Mouse (Mus musculus): ENCODE measurements around the gene Myocd.

Myocd gene

DNA sequence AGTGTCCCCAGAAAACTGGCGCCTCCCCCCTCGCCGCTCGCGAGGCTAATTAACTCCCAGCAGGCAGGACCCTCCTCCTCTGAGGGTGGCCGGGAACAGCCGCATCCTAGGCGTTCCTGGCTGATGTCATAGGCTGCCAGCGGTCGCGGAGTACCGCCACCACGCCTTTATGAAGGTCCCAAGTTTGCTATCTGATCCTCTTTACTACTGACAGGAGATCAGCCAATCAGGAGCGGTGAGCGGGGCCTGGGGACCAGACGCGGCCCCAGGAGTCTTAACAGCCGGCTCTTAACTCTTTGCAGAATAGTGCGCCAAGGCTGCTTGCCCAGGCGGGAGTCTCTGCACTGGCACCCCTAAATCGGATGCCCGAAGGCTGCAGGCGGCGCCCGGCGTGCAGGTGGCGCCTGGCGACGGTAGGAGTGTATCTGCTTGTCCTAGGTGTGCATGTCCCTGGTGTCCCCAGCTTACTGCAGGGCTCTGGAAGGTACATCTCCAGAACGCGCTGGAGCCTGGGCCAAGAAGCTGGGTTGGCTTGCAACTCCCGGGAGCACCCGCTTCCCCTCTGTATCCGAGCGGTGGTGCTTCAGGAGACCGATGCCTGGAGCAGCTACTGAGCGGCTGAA, at the start of gene Myocd:
Gene Myocd (minus strand): TSS at position 139 of the 623 bp plus-strand sequence.
- no peak for DNase-seq

DNA sequence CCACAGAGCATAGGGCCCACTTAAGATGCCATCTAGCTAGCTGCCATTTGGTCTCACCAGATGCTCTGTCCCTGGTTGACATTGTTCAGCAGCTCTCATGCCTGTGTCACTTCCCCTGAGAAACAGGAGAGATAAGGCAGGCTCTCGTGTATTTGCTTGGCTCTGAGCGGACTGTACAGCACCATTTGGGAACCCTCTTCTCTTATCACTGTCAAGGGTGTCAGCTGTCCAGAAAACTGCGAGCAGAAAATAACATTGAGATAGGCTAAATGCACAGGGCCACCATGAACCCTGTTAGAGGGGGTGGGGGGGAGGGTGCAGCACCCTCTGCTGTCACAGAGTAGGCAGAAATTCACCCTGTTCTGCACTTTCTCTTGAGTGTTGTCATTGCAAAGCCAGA, 34.0 kb upstream of the Myocd start:
- no peak for DNase-seq

- no peak for DNase-seq
Observed at GRCm38 (mm10) chr11:65294128-65294833, 24.5 kb upstream of the Myocd start.

DNA sequence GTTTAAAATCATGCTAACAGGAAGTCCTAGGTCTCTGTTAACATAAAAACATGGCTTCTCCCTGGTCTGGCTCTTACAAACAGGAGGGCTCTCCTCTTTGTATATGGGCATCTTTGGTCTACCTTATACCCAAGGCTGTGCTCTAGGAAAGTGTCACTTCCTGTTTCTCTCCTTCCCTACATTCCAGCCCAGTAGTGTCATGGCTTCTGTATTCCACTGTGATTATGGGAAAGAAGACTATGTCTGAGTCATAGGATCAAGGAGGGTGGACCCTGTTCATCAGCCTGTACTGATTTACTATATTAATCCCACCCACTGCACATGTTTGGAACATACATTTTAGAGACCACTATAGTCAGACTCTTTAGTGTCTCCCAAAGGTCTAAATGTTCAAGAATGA, 23.2 kb upstream of the Myocd start:
- DNase-seq, result no peak

DNA sequence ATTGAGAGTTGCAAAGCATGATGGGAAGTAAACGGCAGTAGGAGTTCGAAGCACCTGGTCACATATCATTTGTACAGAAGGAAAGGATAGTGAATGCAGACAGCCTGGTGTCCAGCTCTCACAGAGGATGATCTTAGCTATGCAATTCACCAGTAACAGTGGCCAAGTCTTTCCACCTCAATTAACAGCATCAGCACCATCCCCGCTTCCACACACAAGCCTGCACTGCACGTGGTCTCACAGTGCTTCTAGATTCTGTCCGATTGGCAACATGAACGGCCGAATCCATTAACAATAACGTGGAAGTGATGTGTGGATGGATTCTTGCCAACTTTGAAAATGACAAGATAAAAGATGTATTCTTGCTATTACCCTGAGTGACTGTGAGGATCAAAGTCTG, 17.9 kb upstream of the Myocd start:
- no peak for DNase-seq

DNA sequence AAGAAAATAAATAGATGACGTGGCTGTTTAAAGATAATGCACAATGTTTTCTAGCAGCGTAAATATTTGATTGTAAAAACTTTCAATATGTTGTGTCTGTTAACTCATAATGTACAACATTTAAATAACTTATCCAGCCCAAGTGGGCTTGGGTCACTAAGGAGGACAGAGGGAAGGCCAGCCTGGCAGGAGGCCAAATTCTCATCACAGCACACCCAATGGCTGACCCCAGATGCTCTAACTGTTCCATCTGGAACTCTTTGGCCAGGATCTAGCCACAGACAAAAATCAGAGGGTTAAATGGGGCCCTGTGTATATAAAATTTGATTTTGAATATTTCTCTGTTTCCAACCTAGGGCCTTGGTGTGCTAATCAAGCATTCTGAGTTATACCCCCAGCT, 16.4 kb upstream of the Myocd start:
- no peak for DNase-seq

GRCm38 (mm10) chr11:65275441-65275840, 5.7 kb upstream of the Myocd start:
- DNase-seq, result no peak

- DNase-seq, result no peak
Observed at GRCm38 (mm10) chr11:65271000-65271399, 1.2 kb upstream of the Myocd start.

DNA sequence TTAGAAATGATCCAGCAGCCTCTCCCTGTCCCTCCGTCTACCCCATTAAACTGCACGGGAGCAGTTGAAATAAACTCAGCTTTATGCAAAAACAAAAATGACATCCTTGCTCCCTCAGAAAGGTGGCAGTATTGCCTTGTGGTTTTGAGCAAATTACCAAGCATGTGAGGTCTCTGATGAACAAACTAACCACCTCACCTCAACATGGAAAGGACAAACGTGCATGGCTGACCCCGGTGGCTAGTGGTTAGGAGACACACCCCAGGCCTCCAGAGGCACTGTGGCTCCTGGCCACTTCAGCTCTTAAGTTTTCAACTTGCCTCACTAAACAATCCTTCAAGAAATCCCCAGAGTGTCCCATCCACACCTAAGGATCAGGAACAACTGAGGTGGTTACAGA, 1.5 kb downstream of the Myocd start:
- no peak for DNase-seq

- no peak for DNase-seq
Observed at GRCm38 (mm10) chr11:65263466-65263865, 6.3 kb downstream of the Myocd start.

DNA sequence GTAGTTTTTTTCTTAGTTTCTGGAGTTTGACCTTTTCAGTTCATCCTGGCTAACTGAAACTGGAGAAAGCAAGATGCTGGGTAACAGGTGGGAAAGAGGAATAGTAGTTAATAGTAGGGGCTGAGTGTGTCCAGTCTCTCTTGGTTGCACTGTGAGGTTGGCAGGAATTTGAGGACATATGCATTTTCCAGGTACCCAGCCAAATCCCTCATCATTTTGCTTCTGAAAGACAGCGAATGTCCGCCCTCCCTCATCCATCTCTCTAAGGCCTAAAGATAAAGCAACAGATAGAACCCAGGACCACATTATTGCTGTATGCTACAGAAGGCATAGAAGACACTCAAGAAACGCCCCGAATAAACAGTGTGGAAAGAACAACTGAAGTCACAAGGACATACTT, 10.8 kb downstream of the Myocd start:
- no peak for DNase-seq

DNA sequence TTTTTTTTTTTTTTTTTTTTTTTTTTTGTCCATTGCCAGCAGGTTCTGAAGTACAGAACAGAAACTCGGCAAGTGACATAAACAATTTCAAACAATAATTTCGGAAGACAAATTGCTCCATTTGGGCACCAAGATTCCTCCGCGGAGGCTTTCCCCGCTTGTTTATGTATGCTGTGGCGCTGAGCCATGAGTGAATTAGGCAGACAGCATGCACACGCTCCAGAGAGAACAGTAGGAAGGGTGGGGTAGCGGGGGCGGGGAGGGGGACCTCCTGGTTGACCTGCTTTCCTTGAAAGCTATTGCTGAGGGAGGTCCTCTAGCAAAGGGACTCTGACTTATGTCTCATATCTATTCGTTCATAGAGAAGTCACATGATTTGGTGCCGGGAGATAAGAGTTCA, 13.6 kb downstream of the Myocd start:
- DNase-seq, result no peak

- DNase-seq, result no peak
Observed at GRCm38 (mm10) chr11:65255564-65255963, 14.2 kb downstream of the Myocd start.

GRCm38 (mm10) chr11:65250366-65250765, 19.4 kb downstream of the Myocd start:
- DNase-seq, result no peak

DNA sequence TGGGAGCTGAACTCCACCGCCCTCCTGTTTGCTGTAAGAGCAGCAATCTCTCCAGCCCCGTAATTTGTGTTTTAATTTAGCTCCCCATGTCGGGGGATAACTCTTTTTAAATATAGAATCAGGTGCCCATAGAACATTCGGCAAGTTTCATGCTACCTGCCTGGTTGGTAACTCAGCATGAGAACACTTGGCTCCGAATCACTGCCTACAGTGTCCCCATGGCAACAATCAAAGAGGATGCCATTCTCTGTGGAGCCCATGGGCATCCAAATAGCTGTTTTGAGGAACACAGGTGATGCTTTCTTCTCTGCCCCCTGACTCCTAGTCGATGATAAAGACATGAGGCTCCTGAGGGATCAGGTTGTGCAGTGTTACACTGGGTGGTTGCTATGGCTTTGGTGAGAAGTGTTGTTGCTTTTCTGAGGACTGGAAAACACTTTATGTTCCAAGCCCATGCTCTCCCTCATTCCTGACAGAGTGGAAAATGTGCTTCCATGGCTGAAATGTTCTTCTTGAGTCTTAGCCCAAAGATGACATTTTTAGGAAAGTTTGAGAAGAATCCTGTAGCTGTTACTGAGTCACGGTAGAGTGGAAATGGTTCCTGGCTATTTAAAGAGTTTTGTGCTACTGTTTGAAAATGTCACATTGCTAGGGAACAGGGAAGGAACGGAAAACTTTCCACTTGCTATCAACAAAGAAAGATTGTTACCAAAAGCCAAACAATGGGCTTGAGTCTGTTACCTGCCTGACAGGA, 23.3 kb downstream of the Myocd start:
- DNase-seq, result no peak

DNA sequence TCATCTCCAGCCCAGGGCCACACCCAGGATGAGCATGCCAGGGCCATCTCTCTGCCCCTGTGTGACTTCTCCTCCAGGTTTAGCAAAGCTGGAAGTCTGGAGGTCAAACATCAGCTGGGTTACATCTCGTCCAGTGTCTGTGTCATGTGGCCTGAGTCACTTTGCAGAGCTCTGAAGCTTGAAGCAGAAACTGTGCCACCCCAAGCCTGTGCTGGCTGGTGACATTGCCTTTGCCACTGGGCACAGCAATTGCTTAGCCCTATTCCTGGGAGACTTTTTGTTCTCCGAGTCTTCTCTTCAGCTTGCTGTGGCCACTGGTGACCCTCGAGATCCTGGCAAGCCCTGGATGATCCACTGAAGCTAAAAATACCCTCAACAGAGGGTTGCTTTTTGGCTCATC, 26.2 kb downstream of the Myocd start:
- DNase-seq, result no peak

DNA sequence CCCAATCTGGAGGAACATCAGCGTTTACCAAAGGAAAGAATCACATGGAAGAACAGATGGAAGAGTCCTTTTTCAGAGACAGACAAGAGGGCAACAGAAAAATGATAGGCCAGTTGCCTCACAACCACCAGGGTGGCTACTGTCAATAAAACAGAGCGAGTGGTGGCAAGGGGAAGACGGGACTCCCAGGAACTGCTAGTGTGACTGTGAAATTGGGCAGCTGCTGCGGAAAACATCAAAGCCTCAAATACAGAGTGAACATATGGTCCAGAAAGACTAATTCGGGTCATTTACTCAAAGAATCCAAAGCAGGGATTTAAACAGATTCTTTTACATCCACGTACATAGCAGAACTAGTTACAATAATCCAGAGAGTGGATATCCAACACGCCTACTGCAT, 29.3 kb downstream of the Myocd start:
- DNase-seq, result no peak

DNA sequence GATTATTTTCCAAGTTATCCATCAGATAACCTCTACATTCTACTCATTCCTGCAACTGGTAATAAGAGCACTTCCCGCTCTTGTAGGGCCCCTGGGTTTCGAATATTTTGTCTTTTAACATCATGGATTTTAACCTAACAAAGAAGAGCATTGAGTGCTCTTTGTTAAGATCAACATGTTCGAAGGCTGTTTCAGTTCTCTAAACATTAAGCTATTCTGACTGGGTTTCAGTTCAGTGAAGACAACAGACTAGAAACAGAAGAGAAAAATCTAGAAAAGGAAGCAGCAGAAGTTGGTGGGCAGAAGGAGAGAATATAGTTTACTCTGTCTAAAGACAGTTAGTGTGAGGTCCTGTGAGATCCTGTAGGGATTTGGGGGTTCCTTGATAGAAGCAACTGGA, 31.9 kb downstream of the Myocd start:
- no peak for DNase-seq

- DNase-seq, result no peak
Observed at GRCm38 (mm10) chr11:65236907-65237306, 32.9 kb downstream of the Myocd start.

GRCm38 (mm10) chr11:65235374-65235773, 34.4 kb downstream of the Myocd start:
- DNase-seq, result no peak

DNA sequence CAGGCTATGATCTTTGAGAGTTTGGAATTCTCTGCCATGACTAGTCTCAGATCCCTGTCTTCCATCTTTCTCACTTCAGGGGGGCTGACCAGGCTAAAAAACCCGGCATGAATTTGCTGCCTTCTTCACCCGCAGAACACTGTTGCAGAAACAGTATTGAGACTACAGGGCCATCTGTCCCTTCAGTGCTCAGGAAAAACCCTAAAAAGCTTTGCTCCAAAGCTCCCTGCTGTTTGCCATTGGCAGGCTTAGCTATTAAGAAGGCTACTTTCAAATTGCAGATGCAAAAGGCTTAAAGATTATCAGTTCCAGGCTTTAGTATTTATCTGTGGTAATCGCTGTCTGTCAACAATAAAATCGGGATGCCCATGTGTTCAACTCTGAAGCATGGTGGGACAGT, 38.0 kb downstream of the Myocd start:
- DNase-seq, result no peak

- no peak for DNase-seq
Observed at GRCm38 (mm10) chr11:65226766-65227165, 43.0 kb downstream of the Myocd start.

GRCm38 (mm10) chr11:65214954-65215629, 54.7 kb downstream of the Myocd start:
- peak; percentile 20 for DNase-seq

DNA sequence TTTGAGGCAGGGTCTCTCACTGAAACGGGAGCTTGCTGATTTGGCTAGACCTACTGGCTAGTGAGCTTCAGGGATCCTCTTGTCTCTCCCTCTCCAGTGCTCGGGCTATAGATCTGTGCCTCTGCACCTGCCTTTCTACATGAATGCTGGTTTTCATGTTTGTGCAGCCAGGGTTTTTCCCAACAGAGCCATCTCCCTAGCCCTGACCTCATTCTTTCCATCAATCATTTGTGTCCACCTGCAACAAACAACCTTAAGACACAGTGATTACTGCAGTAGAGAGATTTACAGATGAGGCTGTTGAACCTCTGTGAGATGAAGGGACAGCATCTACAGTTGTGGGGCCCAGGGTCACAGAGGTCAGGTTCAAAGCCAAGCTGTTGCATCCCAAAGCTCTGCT, 56.0 kb downstream of the Myocd start:
- DNase-seq, result no peak

Measured in right cerebral cortex, postnatal 25 days (tissue).